Mouse (Mus musculus) hindbrain, embryonic 16.5 days (tissue): Measurements from ENCODE around the gene Arhgap30. TPM values are rescaled to one million over a fixed set of nuclear protein-coding genes. Genes with fewer than 3 reads are reported as not detected.

Experiments used
- polyA plus RNA-seq: library from polyadenylated mRNA; unstranded; fragments of >200 nt; fragmentation: Nextera tagmentation; extraction: Ambion mirVana; gene quantifications from 2 replicates; pipeline ENCODE4 v1.2.1, GENCODE M21; 2015

Gene Arhgap30
- polyA plus RNA-seq, 1 experiment from 2014 or later: 0.73 TPM

Other genes with a start within 250 kb of the Arhgap30 start
- 316 and 354 TPM in 2 replicates for gene Sdhc, start 238.4 kb upstream of the Arhgap30 start, polyA plus RNA-seq
- gene Mpz, start 238.2 kb upstream of the Arhgap30 start, polyA plus RNA-seq: 4.7 and 5.3 TPM in 2 replicates
- 44.7 and 48.7 TPM in 2 replicates for gene Pcp4l1, start 192.7 kb upstream of the Arhgap30 start, polyA plus RNA-seq
- gene Nr1i3, start 175.0 kb upstream of the Arhgap30 start, polyA plus RNA-seq: 0.26 and 0.73 TPM in 2 replicates
- 60.9 and 69.6 TPM in 2 replicates for gene Tomm40l, start 166.4 kb upstream of the Arhgap30 start, polyA plus RNA-seq
- 5.2 and 6.5 TPM in 2 replicates for gene Apoa2, start 163.9 kb upstream of the Arhgap30 start, polyA plus RNA-seq
- 25.5 and 25.7 TPM in 2 replicates for gene Fcer1g, start 154.6 kb upstream of the Arhgap30 start, polyA plus RNA-seq
- 6.0 and 6.6 TPM in 2 replicates for gene Adamts4, start 138.5 kb upstream of the Arhgap30 start, polyA plus RNA-seq
- 262 and 280 TPM in 2 replicates for gene Ndufs2, start 137.6 kb upstream of the Arhgap30 start, polyA plus RNA-seq
- 101 and 106 TPM in 2 replicates for gene B4galt3, start 118.6 kb upstream of the Arhgap30 start, polyA plus RNA-seq
- gene Ppox, start 107.8 kb upstream of the Arhgap30 start, polyA plus RNA-seq: 42.7 and 47.9 TPM in 2 replicates
- 92.3 and 101 TPM in 2 replicates for gene Usp21, start 101.0 kb upstream of the Arhgap30 start, polyA plus RNA-seq
- 115 and 126 TPM in 2 replicates for gene Ufc1, start 93.9 kb upstream of the Arhgap30 start, polyA plus RNA-seq
- 46.5 and 49.5 TPM in 2 replicates for gene Dedd, start 59.8 kb upstream of the Arhgap30 start, polyA plus RNA-seq
- gene Nit1, start 43.3 kb upstream of the Arhgap30 start, polyA plus RNA-seq: 51.2 and 54.7 TPM in 2 replicates
- 123 and 143 TPM in 2 replicates for gene Pfdn2, start 43.3 kb upstream of the Arhgap30 start, polyA plus RNA-seq
- 3.3 and 4.3 TPM in 2 replicates for gene Klhdc9, start 28.2 kb upstream of the Arhgap30 start, polyA plus RNA-seq
- gene Nectin4, start 18.9 kb upstream of the Arhgap30 start, polyA plus RNA-seq: 4.1 and 4.7 TPM in 2 replicates
- gene Usf1, start 22.4 kb downstream of the Arhgap30 start, polyA plus RNA-seq: 150 and 170 TPM in 2 replicates
- 6.3 and 7.0 TPM in 2 replicates for gene Tstd1, start 29.9 kb downstream of the Arhgap30 start, polyA plus RNA-seq
- 14.1 and 15.6 TPM in 2 replicates for gene F11r, start 48.6 kb downstream of the Arhgap30 start, polyA plus RNA-seq
- 25.7 and 28.3 TPM in 2 replicates for gene Alyref2, start 114.5 kb downstream of the Arhgap30 start, polyA plus RNA-seq
- not detected in 2 replicates for gene Itln1, start 146.3 kb downstream of the Arhgap30 start, polyA plus RNA-seq
- gene Cd244a, start 170.2 kb downstream of the Arhgap30 start, polyA plus RNA-seq: not detected in 2 replicates
- gene Ly9, start 218.5 kb downstream of the Arhgap30 start, polyA plus RNA-seq: 0.18 TPM in 1 of 2 replicates, not detected in the other